Mouse (Mus musculus) liver, adult 2 months (tissue): ENCODE results near the gene Fam151a.

Source experiments
- CTCF ChIP-seq: fragments of 200-500 bp; IDR thresholded peaks from 2 replicates; pipeline ENCODE4 v1.5.1; 2011; ENCODE audit warnings: low read depth, low read length, control low read depth
- POLR2A ChIP-seq: fragments of 200-500 bp; IDR thresholded peaks from 2 replicates; pipeline ENCODE4 v1.6.1; 2011; ENCODE audit warnings: low read length, control low read depth; ENCODE audit not compliant: insufficient read depth; ENCODE audit errors: extremely low read depth

- no peak for TF ChIP-seq CTCF
- TF ChIP-seq POLR2A: no peak
These were observed 28.5 kb upstream of the Fam151a start for GRCm38 (mm10) chr4:106705096-106705665.
